Mouse (Mus musculus): ENCODE data around the gene Myo9b. TPM values are rescaled to one million over a fixed set of nuclear protein-coding genes. Genes with fewer than 3 reads are reported as not detected.

Myo9b gene
- polyA plus RNA-seq, 1 experiment from 2014 or later = 9.1 TPM

DNA sequence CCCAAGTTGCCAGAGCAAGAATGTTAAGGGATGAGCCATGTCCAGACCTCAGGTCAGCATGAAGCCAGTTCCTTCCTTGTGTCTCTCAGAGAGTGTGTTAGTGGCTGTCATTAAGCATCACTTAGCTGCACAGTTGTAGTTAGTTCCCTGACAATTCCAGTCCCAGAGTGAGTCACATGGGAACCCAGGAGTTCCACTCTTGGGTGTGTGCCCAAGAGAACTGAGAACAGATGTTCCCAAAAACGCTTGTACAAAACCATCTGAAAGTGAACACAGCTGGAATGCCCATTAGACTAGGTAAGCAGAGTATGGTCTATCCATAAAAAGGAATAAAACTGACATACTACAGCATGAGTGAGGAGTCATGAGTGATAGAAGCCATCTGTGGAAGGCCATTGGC is 74.1 kb downstream of the Myo9b start:
- WGBS = 75% methylated on average over 1 of the region's 1 CpGs
- Histone ChIP-seq H3K36me3 (ENCODE audit: insufficient read depth, low read length) (peaks cover 64% of the 10 kb centered on the region), H3K4me2 (replicated peaks; ENCODE audit: low read depth, low read length) (no peak overlapping the region), H3K9me3 (ENCODE audit: low read length) (no peaks in the 10 kb centered on the region), H3K9ac (replicated peaks; ENCODE audit: low read depth) (no peak overlapping the region), H3K4me1 (ENCODE audit: insufficient read depth, low read depth, low read length) (no peaks in the 10 kb centered on the region), H3K27me3 (replicated peaks; ENCODE audit: insufficient read depth, low read length) (no peaks in the 10 kb centered on the region), H3K27ac (ENCODE audit: low read length) (no peak overlapping the region), H3K4me3 (ENCODE audit: low read depth, low read length) (no peak overlapping the region)
- DNase-seq (ENCODE audit: low spot score) = no peak
- TF ChIP-seq EP300 (IDR thresholded peaks at IDR 0.05) = no peak
- TF ChIP-seq CTCF (IDR thresholded peaks at IDR 0.05) = no peak
- ATAC-seq = no peak

DNA sequence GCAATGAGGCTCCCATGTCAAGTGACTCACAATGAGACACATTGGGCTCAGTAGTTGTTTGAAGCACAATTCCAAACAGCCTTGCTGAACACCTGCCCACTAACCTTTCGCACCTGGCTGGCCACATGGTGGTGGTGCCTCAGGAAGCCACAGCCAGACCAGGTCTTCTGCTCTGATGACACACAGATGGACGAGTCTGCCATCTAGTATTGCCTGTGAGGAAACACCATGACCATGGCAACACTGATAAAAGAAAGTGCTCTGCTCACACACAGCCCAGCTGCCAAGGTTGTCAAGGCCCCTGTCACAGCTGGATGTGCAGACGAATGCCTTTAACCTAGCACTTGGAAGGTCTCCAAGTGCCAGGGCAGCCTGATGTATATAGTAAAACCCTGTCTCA is 78.6 kb downstream of the Myo9b start:
- no peak overlapping the region for H3K9ac ChIP-seq (replicated peaks; ENCODE audit: low read depth)
- H3K4me3 ChIP-seq (ENCODE audit: low read depth, low read length) = no peak overlapping the region
- peaks cover 56% of the 10 kb centered on the region for H3K36me3 ChIP-seq (ENCODE audit: insufficient read depth, low read length)
- ATAC-seq (no peak), DNase-seq (ENCODE audit: low spot score) (no peak)
- H3K4me1 ChIP-seq (ENCODE audit: insufficient read depth, low read depth, low read length) = no peaks in the 10 kb centered on the region
- no peak overlapping the region for H3K27ac ChIP-seq (ENCODE audit: low read length)
- 61% methylated on average over 3 of the region's 3 CpGs for WGBS
- TF ChIP-seq CTCF (IDR thresholded peaks at IDR 0.05) (no peak), EP300 (IDR thresholded peaks at IDR 0.05) (no peak)
- no peaks in the 10 kb centered on the region for H3K9me3 ChIP-seq (ENCODE audit: low read length)
- H3K27me3 ChIP-seq (replicated peaks; ENCODE audit: insufficient read depth, low read length) = no peaks in the 10 kb centered on the region
- H3K4me2 ChIP-seq (replicated peaks; ENCODE audit: low read depth, low read length) = no peak overlapping the region

DNA sequence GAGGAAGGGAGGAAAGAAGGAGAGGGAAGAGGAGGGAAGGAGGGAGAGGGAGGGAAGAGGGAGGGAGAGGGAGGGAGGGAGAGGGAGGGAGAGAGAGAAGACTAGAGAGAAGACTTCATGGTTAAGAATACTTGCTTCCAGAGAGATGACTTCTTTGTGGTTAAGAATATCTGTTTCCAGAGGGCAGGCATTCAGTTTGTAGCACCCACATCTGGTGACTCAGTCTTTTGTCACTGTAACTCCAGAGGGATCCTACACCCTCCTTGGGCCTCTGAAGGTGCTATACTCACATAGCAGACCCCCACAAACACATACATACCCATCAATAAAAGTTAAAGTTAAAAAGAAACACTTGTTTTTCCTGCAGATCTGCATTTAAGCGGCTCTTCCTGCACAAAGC is 79.0 kb downstream of the Myo9b start:
- no peak overlapping the region for H3K4me2 ChIP-seq (replicated peaks; ENCODE audit: low read depth, low read length)
- TF ChIP-seq EP300 (IDR thresholded peaks at IDR 0.05) (no peak), CTCF (IDR thresholded peaks at IDR 0.05) (no peak)
- no peaks in the 10 kb centered on the region for H3K27me3 ChIP-seq (replicated peaks; ENCODE audit: insufficient read depth, low read length)
- H3K4me1 ChIP-seq (ENCODE audit: insufficient read depth, low read depth, low read length) = no peaks in the 10 kb centered on the region
- WGBS = 100% methylated on average over 1 of the region's 1 CpGs
- ATAC-seq = no peak
- no peaks in the 10 kb centered on the region for H3K9me3 ChIP-seq (ENCODE audit: low read length)
- no peak for DNase-seq (ENCODE audit: low spot score)
- no peak overlapping the region for H3K27ac ChIP-seq (ENCODE audit: low read length)
- no peak overlapping the region for H3K9ac ChIP-seq (replicated peaks; ENCODE audit: low read depth)
- peaks cover 56% of the 10 kb centered on the region for H3K36me3 ChIP-seq (ENCODE audit: insufficient read depth, low read length)
- H3K4me3 ChIP-seq (ENCODE audit: low read depth, low read length) = no peak overlapping the region

DNA sequence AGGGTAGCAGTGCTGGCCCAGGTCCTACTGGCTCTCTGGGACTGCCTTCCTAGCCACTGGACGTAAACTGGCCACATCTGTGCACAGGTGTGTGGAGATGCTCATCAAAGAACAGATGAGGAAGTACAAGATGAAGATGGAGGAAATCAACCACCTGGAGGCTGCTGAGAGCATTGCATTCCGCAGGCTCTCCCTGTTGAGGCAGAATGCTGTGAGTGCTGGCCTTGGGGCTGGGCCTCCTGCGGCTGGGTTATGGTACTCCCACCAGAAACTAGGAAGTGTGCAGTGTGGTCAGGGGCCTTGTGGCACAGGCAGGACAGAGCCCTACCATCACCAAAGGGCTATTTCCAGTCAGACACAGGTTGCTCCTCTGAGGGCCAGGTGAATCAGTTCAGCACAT is 85.5 kb downstream of the Myo9b start:
- ATAC-seq = no peak
- 80% methylated on average over 3 of the region's 3 CpGs for WGBS
- Histone ChIP-seq H3K27me3 (replicated peaks; ENCODE audit: insufficient read depth, low read length) (no peaks in the 10 kb centered on the region), H3K36me3 (ENCODE audit: insufficient read depth, low read length) (peaks cover 33% of the 10 kb centered on the region), H3K4me2 (replicated peaks; ENCODE audit: low read depth, low read length) (no peak overlapping the region), H3K4me1 (ENCODE audit: insufficient read depth, low read depth, low read length) (no peaks in the 10 kb centered on the region), H3K4me3 (ENCODE audit: low read depth, low read length) (no peak overlapping the region), H3K9me3 (ENCODE audit: low read length) (no peaks in the 10 kb centered on the region), H3K9ac (replicated peaks; ENCODE audit: low read depth) (no peak overlapping the region), H3K27ac (ENCODE audit: low read length) (no peak overlapping the region)
- TF ChIP-seq CTCF (IDR thresholded peaks at IDR 0.05) = no peak
- TF ChIP-seq EP300 (IDR thresholded peaks at IDR 0.05) = no peak
- DNase-seq (ENCODE audit: low spot score) = no peak

DNA sequence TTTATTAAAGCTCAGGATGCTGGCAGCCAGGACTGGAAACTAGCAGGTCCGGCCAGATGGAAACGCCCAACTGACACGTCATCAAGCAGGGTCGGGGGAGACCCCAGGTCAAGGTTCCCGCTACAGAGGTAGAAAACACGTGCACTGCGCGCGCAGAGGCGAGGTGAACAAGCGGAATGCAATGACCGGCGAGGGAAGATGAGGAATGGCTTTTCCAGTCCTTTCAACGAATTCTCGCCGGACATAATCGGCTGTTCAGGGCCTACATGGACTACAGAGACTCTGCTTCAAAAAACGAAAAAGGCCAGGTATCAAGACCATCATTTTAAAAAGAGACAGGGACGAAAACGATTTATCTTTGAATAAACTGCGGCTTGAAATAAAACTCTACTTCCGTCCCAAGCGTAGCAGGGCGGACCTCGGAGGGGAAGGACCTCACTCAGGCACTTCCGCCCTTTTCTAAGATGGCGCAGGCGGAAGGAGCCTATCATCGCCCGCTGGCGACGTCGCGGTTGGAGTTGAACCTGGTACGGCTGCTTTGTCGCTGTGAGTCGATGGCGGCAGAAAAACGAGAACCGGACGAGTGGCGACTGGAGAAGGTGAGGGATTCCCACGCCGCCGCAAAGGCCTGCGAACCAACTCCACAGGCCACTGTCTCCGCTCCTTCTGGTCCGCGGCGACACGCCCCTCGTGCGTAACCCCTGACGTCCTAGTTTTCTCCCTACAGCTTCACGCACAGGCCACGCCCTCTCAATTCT is 94.4 kb downstream of the Myo9b start, which contains the start of gene Use1:
Gene Use1 (plus strand): TSS at position 78 of the 758 bp plus-strand sequence.
- no peaks in the 10 kb centered on the region for H3K9me3 ChIP-seq (ENCODE audit: low read length)

DNA sequence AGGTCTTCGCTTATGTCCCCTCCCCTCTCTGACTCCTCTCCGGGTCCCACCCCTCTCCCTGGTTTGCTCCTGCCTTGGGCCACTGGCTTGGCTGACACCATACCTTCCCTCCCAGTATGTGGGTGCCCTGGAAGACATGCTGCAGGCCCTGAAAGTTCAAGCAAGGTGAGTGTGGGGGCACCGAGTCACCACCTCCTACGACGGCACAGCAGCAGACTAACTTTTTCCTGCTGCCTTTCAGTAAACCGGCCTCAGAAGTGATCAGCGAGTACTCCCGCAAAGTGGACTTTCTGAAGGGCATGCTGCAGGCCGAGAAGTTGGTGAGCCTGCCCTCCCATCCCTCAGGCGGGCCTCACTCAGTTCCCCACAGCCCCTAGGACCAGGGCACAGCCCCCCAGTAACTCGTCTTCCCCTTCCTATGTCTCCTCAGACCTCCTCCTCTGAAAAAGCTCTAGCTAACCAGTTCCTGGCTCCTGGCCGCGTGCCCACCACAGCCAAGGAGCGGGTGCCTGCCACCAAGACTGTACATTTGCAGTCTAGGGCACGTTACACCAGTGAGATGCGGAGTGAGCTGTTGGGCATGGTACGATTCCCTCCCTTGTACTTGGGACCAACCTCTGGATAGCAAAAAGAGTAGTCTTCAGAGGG is 95.1 kb downstream of the Myo9b start:
- 0 out of 2 replicates have a peak, but pooled peaks cover 7% of the 10 kb centered on the region for H3K36me3 ChIP-seq (ENCODE audit: insufficient read depth, low read length)
- no peaks in the 10 kb centered on the region for H3K27me3 ChIP-seq (replicated peaks; ENCODE audit: insufficient read depth, low read length)
- peak overlapping the region; percentile 91 for H3K27ac ChIP-seq (ENCODE audit: low read length)
- H3K4me2 ChIP-seq (replicated peaks; ENCODE audit: low read depth, low read length) = peak overlapping the region; percentile 62
- H3K9me3 ChIP-seq (ENCODE audit: low read length) = no peaks in the 10 kb centered on the region
- peak overlapping the region; percentile 57 for H3K9ac ChIP-seq (replicated peaks; ENCODE audit: low read depth)
- ATAC-seq (no peak), DNase-seq (ENCODE audit: low spot score) (no peak)
- WGBS = 34% methylated on average over 17 of the region's 17 CpGs
- H3K4me3 ChIP-seq (ENCODE audit: low read depth, low read length) = peak overlapping the region; percentile 67
- H3K4me1 ChIP-seq (ENCODE audit: insufficient read depth, low read depth, low read length) = peaks cover 5% of the 10 kb centered on the region
- TF ChIP-seq CTCF (IDR thresholded peaks at IDR 0.05) = no peak
- no peak for TF ChIP-seq EP300 (IDR thresholded peaks at IDR 0.05)

More for the DNA sequence above, 94.4 kb downstream of the Myo9b start, which contains the start of gene Use1:
- Histone ChIP-seq H3K27me3 (replicated peaks; ENCODE audit: insufficient read depth, low read length) (no peaks in the 10 kb centered on the region), H3K4me3 (ENCODE audit: low read depth, low read length) (peak within 1 kb of the TSS; percentile 67), H3K27ac (ENCODE audit: low read length) (peak within 1 kb of the TSS; percentile 91), H3K36me3 (ENCODE audit: insufficient read depth, low read length) (0 out of 2 replicates have a peak, but pooled peaks cover 5% of the 10 kb centered on the region), H3K9ac (replicated peaks; ENCODE audit: low read depth) (peak within 1 kb of the TSS; percentile 57), H3K4me2 (replicated peaks; ENCODE audit: low read depth, low read length) (peak within 1 kb of the TSS; percentile 62), H3K4me1 (ENCODE audit: insufficient read depth, low read depth, low read length) (peaks cover 5% of the 10 kb centered on the region)
- peak; percentile 99 for DNase-seq (ENCODE audit: low spot score)
- under 1% methylated on average over 56 of the region's 56 CpGs for WGBS
- ATAC-seq = peak; percentile 76
- TF ChIP-seq CTCF (IDR thresholded peaks at IDR 0.05) (0 out of 2 replicates have a peak, but pooled peaks have one; percentile 1), EP300 (IDR thresholded peaks at IDR 0.05) (peak; percentile 63)

All from lung, postnatal 0 days (tissue).